Mouse (Mus musculus) midbrain, embryonic 10.5 days (tissue): ENCODE results near the gene 4930556J24Rik. TPM values are rescaled to one million over a fixed set of nuclear protein-coding genes. Genes with fewer than 3 reads are reported as not detected.
A peak's percentile ranks its signal among the peaks of the same experiment; 100 is the strongest.

Experiments used
- DNase-seq: peaks from one replicate; pipeline ENCODE4 v3.0.0-alpha.2; 2017; ENCODE audit warnings: low spot score
- H3K27ac ChIP-seq: fragments of 300-500 bp; sonication (generic); replicated peaks from 2 replicates; pipeline ENCODE4 v1.5.1; 2016; ENCODE audit warnings: mild to moderate bottlenecking
- H3K27me3 ChIP-seq: fragments of 300-500 bp; sonication (generic); 2 replicates; pipeline ENCODE4 v1.6.1; 2016; ENCODE audit warnings: low read depth, mild to moderate bottlenecking; ENCODE audit not compliant: poor library complexity, severe bottlenecking
- H3K36me3 ChIP-seq: fragments of 300-500 bp; sonication (generic); 2 replicates; pipeline ENCODE4 v1.6.1; 2016; ENCODE audit warnings: mild to moderate bottlenecking, moderate library complexity
- H3K4me1 ChIP-seq: fragments of 300-500 bp; sonication (generic); 2 replicates; pipeline ENCODE4 v1.6.1; 2016
- H3K4me3 ChIP-seq: fragments of 300-500 bp; sonication (generic); 2 replicates; pipeline ENCODE4 v1.5.1; 2016; ENCODE audit warnings: mild to moderate bottlenecking, moderate library complexity
- H3K9me3 ChIP-seq: fragments of 300-500 bp; sonication (generic); replicated peaks from 2 replicates; pipeline ENCODE4 v1.6.1; 2016; ENCODE audit warnings: mild to moderate bottlenecking
- WGBS: fragments of 180-500 bp; shearing (Covaris S2); methylation state at CpG from one replicate; pipeline ENCODE4 v1.1.7; 2016; 5-methylcytosine and 5-hydroxymethylcytosine counted together
- polyA plus RNA-seq: library from polyadenylated mRNA; unstranded; fragments of >200 nt; fragmentation: Nextera tagmentation; extraction: Ambion mirVana; gene quantifications from 2 replicates; pipeline ENCODE4 v1.2.1, GENCODE M21; 2016

The 4930556J24Rik gene
- polyA plus RNA-seq, 1 experiment from 2014 or later: 0.33 TPM

GRCm38 (mm10) chr11:3931511-3932211 lies 44.9 kb downstream of the 4930556J24Rik start, which contains the start of gene Tcn2:
Gene Tcn2, minus strand, starts transcription at chr11:3932159.
- Histone ChIP-seq H3K27ac (peak within 1 kb of the TSS; percentile 82), H3K4me3 (peak within 1 kb of the TSS; percentile 73), H3K36me3 (0 out of 2 replicates have a peak, but pooled peaks cover 3% of the 10 kb centered on the region), H3K27me3 (no peaks in the 10 kb centered on the region), H3K4me1 (peaks cover 20% of the 10 kb centered on the region), H3K9me3 (no peaks in the 10 kb centered on the region)
- WGBS: under 1% methylated on average over 22 of the region's 26 CpGs
- peak; percentile 83 for DNase-seq

DNA sequence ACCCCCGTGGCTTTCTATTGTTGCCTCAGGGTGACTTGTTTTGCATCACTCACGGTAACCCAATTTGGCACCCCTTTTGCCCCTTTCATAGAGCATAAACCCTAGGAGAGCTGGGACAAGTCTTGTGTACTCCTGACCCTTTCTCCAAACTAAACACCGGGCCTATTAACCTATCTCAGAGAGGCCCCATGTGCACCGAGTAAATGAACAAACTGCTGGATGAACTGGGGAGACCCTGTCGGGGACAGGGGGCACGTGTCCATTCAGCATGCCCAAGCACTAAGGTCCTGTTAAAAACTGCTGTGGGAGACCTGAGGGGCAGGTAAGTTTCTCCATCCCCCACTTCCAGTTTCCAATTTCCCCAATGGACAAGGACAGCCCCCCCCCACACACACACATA lies 45.6 kb downstream of the 4930556J24Rik start:
- H3K27ac ChIP-seq: 0 out of 2 replicates have a peak overlapping the region, but pooled peaks have one; percentile 82
- H3K27me3 ChIP-seq: no peaks in the 10 kb centered on the region
- H3K9me3 ChIP-seq: no peaks in the 10 kb centered on the region
- DNase-seq: no peak
- WGBS: 36% methylated on average over 6 of the region's 6 CpGs
- H3K4me3 ChIP-seq: peak overlapping the region; percentile 73
- H3K4me1 ChIP-seq: peaks cover 20% of the 10 kb centered on the region
- H3K36me3 ChIP-seq: peaks cover 6% of the 10 kb centered on the region; the same call in 1 of the 2 replicates

- WGBS: 77% methylated on average over 4 of the region's 4 CpGs
- no peak for DNase-seq
- Histone ChIP-seq H3K9me3 (no peaks in the 10 kb centered on the region), H3K4me3 (no peak overlapping the region), H3K36me3 (peaks cover 11% of the 10 kb centered on the region; the same call in 1 of the 2 replicates), H3K4me1 (peaks cover 20% of the 10 kb centered on the region), H3K27ac (no peak overlapping the region), H3K27me3 (no peaks in the 10 kb centered on the region)
These were observed 46.6 kb downstream of the 4930556J24Rik start for GRCm38 (mm10) chr11:3930019-3930418.

- Histone ChIP-seq H3K27me3 (no peaks in the 10 kb centered on the region), H3K4me1 (peaks cover 11% of the 10 kb centered on the region), H3K36me3 (peaks cover 38% of the 10 kb centered on the region), H3K9me3 (no peaks in the 10 kb centered on the region), H3K4me3 (no peak overlapping the region), H3K27ac (no peak overlapping the region)
- no peak for DNase-seq
- 90% methylated on average over 10 of the region's 10 CpGs for WGBS
These were observed 50.7 kb downstream of the 4930556J24Rik start for GRCm38 (mm10) chr11:3925916-3926315.

- no peak for DNase-seq
- no peak overlapping the region for H3K27ac ChIP-seq
- 93% methylated on average over 6 of the region's 6 CpGs for WGBS
- H3K4me3 ChIP-seq: no peak overlapping the region
- peaks cover 38% of the 10 kb centered on the region for H3K36me3 ChIP-seq
- no peaks in the 10 kb centered on the region for H3K9me3 ChIP-seq
- 0 out of 2 replicates have a peak, but pooled peaks cover 3% of the 10 kb centered on the region for H3K4me1 ChIP-seq
- H3K27me3 ChIP-seq: no peaks in the 10 kb centered on the region
These were observed 53.8 kb downstream of the 4930556J24Rik start for GRCm38 (mm10) chr11:3922731-3923130.

DNA sequence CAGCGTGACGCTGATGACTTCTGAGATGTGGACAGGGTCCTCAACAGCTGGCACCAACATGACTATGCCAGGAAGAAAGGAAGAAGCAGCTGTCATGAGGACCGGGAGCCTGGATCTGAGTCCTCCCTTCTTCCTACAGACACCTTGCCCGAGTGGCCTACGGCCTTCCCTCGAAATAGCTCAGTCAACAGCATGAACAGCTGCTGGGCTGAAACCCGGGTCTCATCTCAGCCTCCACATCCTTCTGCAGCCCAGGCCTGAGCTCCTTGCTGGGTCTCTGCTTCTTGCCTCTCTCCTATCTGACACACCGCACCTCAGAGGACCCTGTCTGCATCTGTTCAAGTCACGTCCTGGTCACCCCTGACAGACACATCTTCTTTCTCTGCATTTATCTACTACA lies 54.5 kb downstream of the 4930556J24Rik start:
- Histone ChIP-seq H3K4me1 (0 out of 2 replicates have a peak, but pooled peaks cover 3% of the 10 kb centered on the region), H3K4me3 (no peak overlapping the region), H3K9me3 (no peaks in the 10 kb centered on the region), H3K27ac (no peak overlapping the region), H3K36me3 (peaks cover 38% of the 10 kb centered on the region), H3K27me3 (no peaks in the 10 kb centered on the region)
- WGBS: 89% methylated on average over 9 of the region's 9 CpGs
- no peak for DNase-seq

- DNase-seq: peak; percentile 51
- H3K4me3 ChIP-seq: no peak overlapping the region
- H3K36me3 ChIP-seq: peaks cover 33% of the 10 kb centered on the region
- 34% methylated on average over 8 of the region's 8 CpGs for WGBS
- no peaks in the 10 kb centered on the region for H3K9me3 ChIP-seq
- no peak overlapping the region for H3K27ac ChIP-seq
- 0 out of 2 replicates have a peak, but pooled peaks cover 3% of the 10 kb centered on the region for H3K4me1 ChIP-seq
- no peaks in the 10 kb centered on the region for H3K27me3 ChIP-seq
These were observed 55.2 kb downstream of the 4930556J24Rik start for GRCm38 (mm10) chr11:3921281-3921850.

GRCm38 (mm10) chr11:3920476-3920875 lies 56.1 kb downstream of the 4930556J24Rik start:
- WGBS: 90% methylated on average over 7 of the region's 7 CpGs
- Histone ChIP-seq H3K4me1 (0 out of 2 replicates have a peak, but pooled peaks cover 3% of the 10 kb centered on the region), H3K4me3 (no peak overlapping the region), H3K9me3 (no peaks in the 10 kb centered on the region), H3K27ac (no peak overlapping the region), H3K36me3 (peaks cover 31% of the 10 kb centered on the region), H3K27me3 (no peaks in the 10 kb centered on the region; the same call in 1 of the 2 replicates)
- no peak for DNase-seq

GRCm38 (mm10) chr11:3918738-3919137 lies 57.8 kb downstream of the 4930556J24Rik start:
- H3K27ac ChIP-seq: no peak overlapping the region
- peaks cover 16% of the 10 kb centered on the region for H3K36me3 ChIP-seq
- H3K27me3 ChIP-seq: no peaks in the 10 kb centered on the region; the same call in 1 of the 2 replicates
- peaks cover 10% of the 10 kb centered on the region for H3K4me1 ChIP-seq
- WGBS: 79% methylated on average over 1 of the region's 1 CpGs
- no peak overlapping the region for H3K4me3 ChIP-seq
- DNase-seq: no peak
- H3K9me3 ChIP-seq: no peaks in the 10 kb centered on the region

DNA sequence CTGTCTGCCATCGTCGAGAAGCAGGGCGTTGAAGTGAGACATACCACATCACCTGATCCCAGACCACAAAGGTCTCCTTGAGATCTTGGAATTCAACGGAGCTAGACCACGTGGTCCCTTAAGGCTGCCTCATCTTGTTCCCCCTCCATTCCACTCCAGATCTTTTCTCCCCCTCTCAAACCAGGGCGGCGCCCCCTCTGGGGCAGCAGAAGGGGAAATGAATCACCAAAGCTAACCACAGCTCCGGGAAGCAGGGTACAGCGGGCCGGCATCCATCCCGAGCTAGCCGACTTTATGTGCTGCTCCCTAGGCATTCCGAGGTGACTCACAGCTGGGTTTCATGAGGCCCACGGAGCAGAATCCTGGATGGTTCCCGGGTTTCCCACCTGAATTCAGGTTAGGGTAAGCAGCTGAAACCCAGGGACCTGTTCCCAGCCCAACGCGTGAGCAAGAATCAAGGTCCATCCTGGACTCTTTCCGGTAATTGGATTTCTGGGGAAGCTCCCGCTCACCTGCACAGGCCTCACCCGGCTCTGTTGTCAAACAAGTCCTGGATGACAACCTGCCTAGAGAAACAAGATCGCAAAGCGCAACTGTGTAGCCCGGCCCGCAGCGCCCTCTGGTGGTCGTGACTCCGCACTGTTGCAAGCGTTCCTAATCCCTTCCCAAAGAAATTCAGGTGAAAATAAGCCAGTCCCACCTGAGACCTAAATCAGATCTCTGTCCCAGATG lies 62.3 kb downstream of the 4930556J24Rik start, which contains the start of gene Slc35e4:
Slc35e4 (minus strand) TSS at position 556 of the 732 bp plus-strand sequence.
- under 1% methylated on average over 28 of the region's 28 CpGs for WGBS
- Histone ChIP-seq H3K4me1 (peaks cover 45% of the 10 kb centered on the region), H3K36me3 (no peaks in the 10 kb centered on the region)

GRCm38 (mm10) chr11:3913316-3914108 lies 63.1 kb downstream of the 4930556J24Rik start:
- Histone ChIP-seq H3K4me3 (peak overlapping the region; percentile 76), H3K4me1 (peaks cover 48% of the 10 kb centered on the region), H3K9me3 (no peaks in the 10 kb centered on the region), H3K27me3 (peaks cover 22% of the 10 kb centered on the region), H3K36me3 (no peaks in the 10 kb centered on the region), H3K27ac (peak overlapping the region; percentile 83)
- DNase-seq: peak; percentile 88
- WGBS: under 1% methylated on average over 65 of the region's 65 CpGs

More for the DNA sequence above, 62.3 kb downstream of the 4930556J24Rik start, which contains the start of gene Slc35e4:
- DNase-seq: peak; percentile 85
- Histone ChIP-seq H3K9me3 (no peaks in the 10 kb centered on the region), H3K27ac (peak within 1 kb of the TSS; percentile 83), H3K4me3 (peak within 1 kb of the TSS; percentile 76), H3K27me3 (peaks cover 22% of the 10 kb centered on the region)

DNA sequence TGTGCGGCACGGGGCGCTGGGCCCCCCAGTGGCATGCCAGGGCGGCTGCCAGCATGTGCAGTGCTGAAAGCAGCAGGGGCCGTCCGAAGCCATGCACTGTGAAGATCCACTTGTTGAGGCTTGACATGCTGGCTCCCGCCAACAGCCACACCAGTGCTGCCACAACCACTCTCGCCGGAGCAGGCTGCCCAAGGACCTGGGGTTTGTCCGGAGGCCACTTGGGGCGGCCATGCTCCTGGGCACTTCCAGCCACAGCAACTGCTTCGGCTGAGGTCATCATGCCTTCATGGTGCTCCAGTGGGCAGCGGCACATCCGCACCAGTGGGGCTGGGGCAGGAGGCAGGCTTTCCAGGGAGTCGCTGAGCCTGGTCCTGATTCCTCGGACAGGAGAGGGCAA lies 63.7 kb downstream of the 4930556J24Rik start:
- H3K4me1 ChIP-seq: peaks cover 55% of the 10 kb centered on the region
- no peaks in the 10 kb centered on the region for H3K36me3 ChIP-seq
- no peaks in the 10 kb centered on the region for H3K9me3 ChIP-seq
- WGBS: 4% methylated on average over 16 of the region's 16 CpGs
- peaks cover 22% of the 10 kb centered on the region for H3K27me3 ChIP-seq
- H3K4me3 ChIP-seq: peak overlapping the region; percentile 76
- peak overlapping the region; percentile 83 for H3K27ac ChIP-seq
- DNase-seq: peak; percentile 48
